Mouse (Mus musculus) limb, embryonic 12.5 days (tissue): Measurements from ENCODE around the gene Ell3. TPM values are rescaled to one million over a fixed set of nuclear protein-coding genes. Genes with fewer than 3 reads are reported as not detected.
"Not testable (repeated sequence)": the region's sequence is repeated elsewhere in the genome, so short reads cannot be mapped to it uniquely, and the experiment has no call there.

Experiments used
- ATAC-seq: fragments of 200-750 bp; cut with Nextera tagmentation; 2 replicates; pipeline ENCODE4 v1.8.0; 2017; ENCODE audit warnings: low read depth, moderate TSS enrichment; ENCODE audit not compliant: insufficient number of reproducible peaks, insufficient read depth, low FRiP score, low TSS enrichment
- H3K27ac ChIP-seq: fragments of 300-500 bp; sonication (generic); 2 replicates; pipeline ENCODE4 v1.5.1; 2016; ENCODE audit warnings: mild to moderate bottlenecking, moderate library complexity
- H3K27me3 ChIP-seq: fragments of 300-500 bp; sonication (generic); 2 replicates; pipeline ENCODE4 v1.6.1; 2016; ENCODE audit warnings: mild to moderate bottlenecking, moderate library complexity
- H3K36me3 ChIP-seq: fragments of 300-500 bp; sonication (generic); 2 replicates; pipeline ENCODE4 v1.6.1; 2016; ENCODE audit warnings: mild to moderate bottlenecking, moderate library complexity
- H3K4me1 ChIP-seq: fragments of 300-500 bp; sonication (generic); replicated peaks from 2 replicates; pipeline ENCODE4 v1.6.1; 2016
- H3K4me2 ChIP-seq: fragments of 300-500 bp; sonication (generic); 2 replicates; pipeline ENCODE4 v1.6.1; 2016; ENCODE audit warnings: mild to moderate bottlenecking, moderate library complexity
- H3K4me3 ChIP-seq: fragments of 300-500 bp; sonication (generic); replicated peaks from 2 replicates; pipeline ENCODE4 v1.5.1; 2016; ENCODE audit warnings: mild to moderate bottlenecking
- H3K9ac ChIP-seq: fragments of 300-500 bp; sonication (generic); replicated peaks from 2 replicates; pipeline ENCODE4 v1.6.1; 2016; ENCODE audit warnings: mild to moderate bottlenecking, moderate library complexity
- H3K9me3 ChIP-seq: fragments of 300-500 bp; sonication (generic); 2 replicates; pipeline ENCODE4 v1.6.1; 2016; ENCODE audit warnings: mild to moderate bottlenecking, moderate library complexity
- WGBS: fragments of 180-500 bp; shearing (Covaris S2); methylation state at CpG from one replicate; pipeline ENCODE4 v1.1.7; 2016; 5-methylcytosine and 5-hydroxymethylcytosine counted together
- polyA plus RNA-seq: library from polyadenylated mRNA; unstranded; fragments of >200 nt; fragmentation: Nextera tagmentation; extraction: Ambion mirVana; gene quantifications from 2 replicates; pipeline ENCODE4 v1.2.1, GENCODE M21; 2016

The Ell3 gene
- 10.8 and 13.5 TPM in 2 replicates for polyA plus RNA-seq

DNA sequence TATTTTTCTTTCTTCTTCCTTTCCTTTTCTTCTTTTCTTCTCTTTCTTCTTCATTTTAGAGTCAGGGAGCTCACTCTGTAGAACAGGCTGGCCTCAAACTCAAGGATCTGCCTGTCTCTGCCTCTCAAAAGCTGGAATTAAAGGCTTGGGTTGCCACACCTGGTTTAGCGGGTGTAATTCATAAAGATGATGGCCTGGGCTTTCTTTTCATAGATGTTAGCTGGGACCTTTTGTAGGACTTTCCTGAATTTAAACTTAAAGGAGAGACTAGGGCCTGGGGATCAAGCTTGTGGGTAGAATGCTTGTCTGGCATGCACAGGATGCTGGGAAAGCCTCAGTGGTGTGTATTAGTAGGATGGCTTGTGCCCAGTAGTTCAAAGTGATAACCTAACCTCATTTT lies at the start of gene Ell3:
Ell3 (minus strand) TSS at position 101 of the 400 bp plus-strand sequence.
- H3K4me2 ChIP-seq, result peak within 1 kb of the TSS; percentile 92
- 87% methylated on average over 1 of the region's 1 CpGs for WGBS
- no peak for ATAC-seq

DNA sequence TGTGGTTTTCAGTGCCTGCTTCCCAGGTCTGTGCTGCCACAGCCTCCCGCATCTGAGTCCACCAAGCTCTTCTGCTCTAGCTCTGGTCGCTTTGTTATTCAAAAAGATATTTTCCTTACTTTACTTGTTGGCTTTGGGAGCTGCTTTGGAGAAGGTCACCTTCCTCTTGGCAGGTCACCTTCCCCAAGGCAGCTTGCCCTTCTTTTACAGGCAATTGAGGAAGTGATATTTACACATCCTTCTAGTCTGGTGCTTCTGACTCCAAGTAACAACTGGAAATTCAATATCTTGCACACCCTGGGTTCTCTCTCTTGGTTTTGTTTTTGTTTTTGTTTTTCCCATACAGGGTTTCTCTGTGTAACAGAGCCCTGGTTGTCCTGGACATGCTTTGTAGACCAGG lies 40.3 kb upstream of the Ell3 start:
- not testable (repeated sequence) for H3K4me2 ChIP-seq, H3K9ac ChIP-seq, H3K27ac ChIP-seq, H3K4me1 ChIP-seq, H3K9me3 ChIP-seq, H3K36me3 ChIP-seq, ATAC-seq, H3K4me3 ChIP-seq, H3K27me3 ChIP-seq
- 77% methylated on average over 2 of the region's 2 CpGs for WGBS

More for the DNA sequence above, at the start of gene Ell3:
- Histone ChIP-seq H3K27ac (no peak within 1 kb of the TSS), H3K4me1 (peaks cover 22% of the 10 kb centered on the region), H3K9me3 (no peaks in the 10 kb centered on the region), H3K4me3 (peak within 1 kb of the TSS; percentile 53; the same call in 1 of the 2 replicates), H3K9ac (peak within 1 kb of the TSS; percentile 55; the same call in 1 of the 2 replicates), H3K27me3 (peaks cover 6% of the 10 kb centered on the region), H3K36me3 (peaks cover 7% of the 10 kb centered on the region)

DNA sequence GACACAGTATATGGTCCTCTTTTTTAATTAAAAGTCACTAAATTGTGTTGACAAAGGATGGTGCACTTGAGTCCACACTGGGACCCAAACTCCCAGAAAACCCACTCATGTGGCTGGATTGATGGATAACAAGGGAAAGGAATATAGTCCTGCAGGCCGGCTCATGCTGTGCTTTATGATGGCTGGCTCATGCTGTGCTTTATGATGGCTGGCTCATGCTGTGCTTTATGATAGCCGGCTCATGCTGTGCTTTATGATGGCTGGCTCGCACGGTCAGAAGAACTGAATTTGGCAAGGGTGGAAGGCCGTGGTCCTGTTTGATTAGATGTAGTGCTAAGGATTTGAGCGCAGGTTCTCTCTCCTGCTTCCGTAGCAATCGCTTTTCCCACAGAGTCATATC lies 39.5 kb upstream of the Ell3 start:
- H3K9me3 ChIP-seq, result no peaks in the 10 kb centered on the region
- H3K27me3 ChIP-seq, result no peaks in the 10 kb centered on the region
- 0 out of 2 replicates have a peak, but pooled peaks cover 4% of the 10 kb centered on the region for H3K4me1 ChIP-seq
- H3K27ac ChIP-seq, result no peak overlapping the region
- WGBS, result 38% methylated on average over 8 of the region's 8 CpGs
- no peak overlapping the region for H3K4me3 ChIP-seq
- no peak overlapping the region for H3K4me2 ChIP-seq
- H3K36me3 ChIP-seq, result no peaks in the 10 kb centered on the region
- no peak for ATAC-seq
- H3K9ac ChIP-seq, result no peak overlapping the region

DNA sequence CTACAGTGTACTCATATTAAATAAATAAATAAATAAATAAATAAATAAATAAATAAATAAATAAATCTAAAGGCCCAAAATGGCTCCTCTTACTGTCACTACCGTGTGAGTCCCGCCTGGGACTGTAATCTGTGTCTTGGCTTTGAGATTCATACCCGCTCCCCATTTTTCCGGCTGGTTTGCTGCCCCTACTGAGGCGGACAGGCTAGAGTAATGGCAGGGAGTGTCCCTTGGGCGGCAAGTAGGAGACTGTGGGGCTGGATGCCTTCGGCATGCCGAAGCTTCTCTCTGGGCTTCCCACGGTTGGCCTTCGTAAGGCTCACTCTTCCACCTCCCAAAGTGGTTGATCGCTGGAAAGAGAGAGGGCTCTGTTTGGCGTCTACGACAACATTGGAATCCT lies 36.8 kb upstream of the Ell3 start:
- ATAC-seq, H3K4me1 ChIP-seq, H3K36me3 ChIP-seq, H3K27me3 ChIP-seq, H3K4me3 ChIP-seq, H3K9ac ChIP-seq, H3K9me3 ChIP-seq, H3K27ac ChIP-seq, H3K4me2 ChIP-seq: not testable (repeated sequence)
- WGBS, result 83% methylated on average over 13 of the region's 13 CpGs

DNA sequence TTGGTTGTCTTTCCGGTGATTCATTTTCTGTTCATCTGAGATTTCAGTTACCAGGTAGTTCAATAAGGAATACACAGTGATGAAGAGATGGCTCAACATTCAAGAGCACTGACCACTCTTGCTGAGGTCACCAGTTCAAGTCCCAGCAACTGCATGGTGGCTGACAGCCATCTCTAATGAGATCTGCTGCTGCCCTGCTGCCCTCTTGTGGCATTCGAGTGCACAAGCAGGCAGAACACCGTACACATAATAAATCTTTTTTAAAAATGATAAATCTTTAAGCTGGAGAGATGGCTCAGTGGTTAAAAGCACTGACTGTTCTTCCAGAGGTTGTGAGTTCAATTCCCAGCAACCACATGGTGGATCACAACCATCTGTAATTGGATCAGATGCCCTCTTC lies 36.4 kb upstream of the Ell3 start:
- Histone ChIP-seq H3K27me3 (no peaks in the 10 kb centered on the region), H3K4me3 (no peak overlapping the region), H3K4me2 (no peak overlapping the region), H3K36me3 (no peaks in the 10 kb centered on the region), H3K9ac (no peak overlapping the region), H3K9me3 (no peaks in the 10 kb centered on the region), H3K4me1 (0 out of 2 replicates have a peak, but pooled peaks cover 4% of the 10 kb centered on the region), H3K27ac (no peak overlapping the region)
- WGBS, result 60% methylated on average over 3 of the region's 3 CpGs
- no peak for ATAC-seq

DNA sequence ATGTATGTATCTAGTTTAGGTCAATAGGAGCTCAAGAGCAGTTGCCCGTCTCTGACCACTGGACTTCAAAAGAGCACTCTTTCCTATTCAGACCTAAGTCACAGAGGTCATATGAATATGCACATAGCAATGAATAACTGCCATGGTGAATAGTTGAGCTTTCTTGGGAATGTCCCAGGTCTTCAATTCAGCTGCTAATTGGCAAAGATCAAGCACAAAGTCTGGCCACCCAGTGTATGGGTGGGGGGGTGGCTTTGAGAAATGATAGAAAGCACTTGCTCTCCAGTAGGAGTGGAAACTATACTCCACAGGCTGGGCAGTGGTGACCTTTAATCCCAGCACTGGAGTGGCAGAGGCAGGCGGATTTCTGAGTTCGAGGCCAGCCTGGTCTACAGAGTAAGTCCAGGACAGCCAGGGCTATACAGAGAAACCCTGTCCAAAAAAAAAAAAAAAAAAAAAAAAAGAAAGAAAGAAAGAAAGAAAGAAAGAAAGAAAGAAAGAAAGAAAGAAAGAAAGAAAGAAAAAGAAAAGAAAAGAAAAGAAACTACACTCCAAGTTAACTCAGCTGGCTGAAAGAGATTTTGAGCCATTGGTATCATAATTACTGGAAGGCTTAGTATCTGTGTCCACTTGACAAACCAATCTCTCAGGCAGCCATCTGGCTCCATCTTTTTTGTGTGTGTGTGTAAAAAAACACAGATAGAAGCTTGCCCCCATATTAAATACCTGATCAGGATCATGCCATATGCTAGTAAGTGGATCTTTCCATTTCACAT lies 33.6 kb upstream of the Ell3 start:
- Histone ChIP-seq H3K4me1 (no peaks in the 10 kb centered on the region), H3K9ac (no peak overlapping the region), H3K36me3 (no peaks in the 10 kb centered on the region), H3K9me3 (no peaks in the 10 kb centered on the region), H3K4me2 (no peak overlapping the region), H3K27me3 (no peaks in the 10 kb centered on the region), H3K4me3 (no peak overlapping the region), H3K27ac (no peak overlapping the region)
- ATAC-seq, result no peak
- WGBS, result 87% methylated on average over 3 of the region's 3 CpGs

DNA sequence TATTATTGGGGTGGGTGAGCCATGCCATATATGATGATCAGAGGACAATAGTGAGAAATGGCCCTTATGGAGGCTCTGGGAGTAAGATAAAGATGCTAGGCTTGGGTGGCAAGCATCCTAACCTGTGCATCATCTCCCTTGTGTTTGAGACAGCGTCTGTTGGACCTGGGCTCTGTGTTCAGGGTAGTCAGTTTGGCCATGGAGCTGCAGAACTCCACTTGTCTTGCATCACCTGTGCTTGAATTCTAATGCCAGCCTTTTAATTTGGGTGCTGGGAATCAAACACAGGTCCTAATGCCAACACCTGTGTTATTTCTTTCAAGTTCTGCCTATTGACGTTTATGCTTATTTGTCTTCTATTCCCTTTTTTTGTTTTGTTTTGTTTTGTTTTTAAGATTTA lies 31.2 kb upstream of the Ell3 start:
- H3K27ac ChIP-seq, H3K9ac ChIP-seq, H3K4me3 ChIP-seq, H3K36me3 ChIP-seq, H3K9me3 ChIP-seq, H3K4me2 ChIP-seq, H3K27me3 ChIP-seq, H3K4me1 ChIP-seq, ATAC-seq: not testable (repeated sequence)
- WGBS, result 93% methylated on average over 2 of the region's 2 CpGs

DNA sequence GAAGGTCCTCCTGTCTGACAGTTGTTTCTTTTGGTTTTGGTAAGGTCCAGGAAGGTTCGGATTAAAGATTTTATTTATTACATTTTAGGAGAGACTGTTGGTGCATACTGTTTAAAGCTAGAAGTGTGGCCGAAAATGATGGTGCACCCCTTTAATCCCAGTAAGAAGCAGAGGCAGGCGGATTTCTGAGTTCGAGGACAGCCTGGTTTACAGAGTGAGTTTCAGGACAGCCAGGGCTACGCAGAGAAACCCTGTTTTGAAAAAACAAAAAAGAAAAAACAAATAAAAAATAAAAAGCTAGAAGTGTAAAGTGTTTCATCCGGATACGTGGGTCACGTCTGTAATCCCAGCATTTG lies 30.1 kb upstream of the Ell3 start:
- 30% methylated on average over 8 of the region's 8 CpGs for WGBS
- Histone ChIP-seq H3K4me1 (no peaks in the 10 kb centered on the region), H3K27ac (no peak overlapping the region), H3K27me3 (no peaks in the 10 kb centered on the region), H3K9ac (0 out of 2 replicates have a peak overlapping the region, but pooled peaks have one; percentile 60), H3K36me3 (peaks cover 7% of the 10 kb centered on the region; the same call in 1 of the 2 replicates), H3K4me2 (peak overlapping the region; percentile 81), H3K9me3 (no peaks in the 10 kb centered on the region), H3K4me3 (peak overlapping the region; percentile 59)
- peak; percentile 40; the same call in 1 of the 2 replicates for ATAC-seq

DNA sequence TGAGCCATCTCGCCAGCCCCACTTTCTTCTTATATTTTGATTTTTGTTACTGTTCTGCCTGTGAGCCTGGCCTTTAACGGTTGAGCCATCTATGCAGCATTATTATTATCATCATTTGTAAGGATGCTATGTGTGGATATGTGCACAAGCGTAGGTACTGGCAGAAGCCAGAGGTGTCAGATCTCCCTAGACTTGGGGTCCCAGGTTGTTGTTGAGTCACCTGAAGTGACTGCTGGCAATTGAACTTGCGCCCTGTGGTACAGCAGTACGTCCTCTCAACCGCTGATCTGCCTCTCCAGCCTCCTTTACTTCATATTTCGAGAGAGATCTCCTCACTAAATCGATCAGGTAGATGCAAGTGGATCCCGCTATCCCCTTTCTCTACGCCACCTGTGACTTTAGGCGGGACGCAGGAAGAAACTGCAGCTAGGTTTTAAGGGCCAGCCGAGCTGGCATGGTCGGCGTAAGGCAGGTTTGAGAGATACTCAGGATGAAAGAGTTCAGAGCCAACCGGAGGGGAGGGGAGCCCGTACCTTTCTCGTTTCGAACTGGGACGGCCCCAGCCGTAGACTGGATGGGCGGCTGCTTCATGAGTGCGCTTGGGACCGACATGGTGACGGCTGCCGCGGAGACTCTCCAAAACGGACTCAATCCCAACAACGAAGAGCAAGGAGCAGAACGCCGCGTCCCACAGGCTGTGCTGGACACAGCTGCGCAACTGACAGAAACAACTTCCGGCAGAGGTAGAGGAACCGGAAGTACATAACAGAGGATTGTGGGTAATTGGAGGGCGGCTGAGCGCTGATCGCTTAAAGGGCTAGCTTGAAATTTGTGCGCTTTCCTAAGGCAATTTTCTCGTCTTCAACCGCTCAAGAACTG lies 29.5 kb upstream of the Ell3 start, which contains the start of gene Mfap1b:
Mfap1b (minus strand) TSS at position 767 of the 879 bp plus-strand sequence.
- 6% methylated on average over 41 of the region's 41 CpGs for whole genome bisulfite sequencing
- peak; percentile 81 for ATAC-seq
- H3K4me3 ChIP-seq, result peak within 1 kb of the TSS; percentile 59
- H3K27me3 ChIP-seq, H3K27ac ChIP-seq, H3K9me3 ChIP-seq, H3K4me1 ChIP-seq, H3K36me3 ChIP-seq: not testable (repeated sequence)
- H3K4me2 ChIP-seq, result peak within 1 kb of the TSS; percentile 81
- H3K9ac ChIP-seq, result peak within 1 kb of the TSS; percentile 60

DNA sequence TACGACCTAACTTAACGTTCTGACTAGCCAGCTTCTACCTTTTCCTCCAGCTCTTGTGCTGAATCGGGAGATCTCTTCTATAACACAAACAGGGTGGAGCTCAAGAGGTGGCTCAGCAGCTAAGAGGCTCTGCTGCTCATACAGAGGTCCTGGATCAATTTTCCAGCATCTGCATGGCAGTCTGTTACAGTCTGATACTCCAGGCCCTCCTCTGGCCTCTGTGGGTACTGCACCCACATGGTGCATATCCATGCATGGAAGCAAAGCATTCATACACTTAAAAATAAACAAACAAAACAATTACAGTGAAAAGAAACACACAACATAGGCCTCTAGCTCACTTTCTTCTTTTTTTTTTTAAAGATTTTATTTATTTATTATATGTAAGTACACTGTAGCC lies 28.7 kb upstream of the Ell3 start:
- H3K4me1 ChIP-seq, H3K4me3 ChIP-seq, H3K9me3 ChIP-seq, ATAC-seq, H3K27me3 ChIP-seq, H3K27ac ChIP-seq, H3K36me3 ChIP-seq, H3K9ac ChIP-seq: not testable (repeated sequence)
- WGBS, result 86% methylated on average over 3 of the region's 3 CpGs
- H3K4me2 ChIP-seq, result peak overlapping the region; percentile 81

DNA sequence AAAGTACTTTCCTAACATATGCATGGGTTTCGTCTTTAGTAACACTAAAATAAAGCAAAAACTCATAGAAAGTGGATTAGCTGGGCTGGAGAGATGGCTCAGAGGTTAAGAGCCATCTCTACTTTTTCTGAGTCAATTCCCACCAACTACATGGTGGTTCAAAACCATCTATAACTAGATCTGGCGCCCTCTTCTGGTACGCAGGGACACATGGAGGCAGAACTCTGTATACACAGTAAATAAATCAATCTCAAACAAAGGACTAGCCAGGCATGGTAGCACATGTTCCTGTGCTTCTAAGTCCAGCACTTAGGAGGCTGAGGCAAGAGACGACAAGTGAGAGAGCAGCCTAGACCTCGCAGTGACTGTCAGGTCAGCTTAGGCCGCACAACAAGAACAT lies 24.9 kb upstream of the Ell3 start:
- H3K27ac ChIP-seq, H3K9me3 ChIP-seq, H3K4me3 ChIP-seq, H3K4me1 ChIP-seq, H3K36me3 ChIP-seq, H3K27me3 ChIP-seq, H3K4me2 ChIP-seq, ATAC-seq, H3K9ac ChIP-seq: not testable (repeated sequence)
- 40% methylated on average over 1 of the region's 6 CpGs for WGBS
